Mouse (Mus musculus) embryonic stem cell, embryonic (primary cell): Measurements from ENCODE around the gene Adipoq.

Experiments
- CTCF ChIA-PET, 4 experiments: fragments of 300-600 bp in 2 of 4; fragments of 350-600 bp in 2 of 4; sonication (Branson Sonifier 250); formaldehyde crosslinking; loops; one replicate each; lab custom pipeline; 2022; ENCODE audit warnings: inconsistent platforms in 2 of 4; lab: Charles Lee
- POLR2A ChIA-PET, 4 experiments: fragments of 300-600 bp in 2 of 4; fragments of 350-600 bp in 2 of 4; sonication (Branson Sonifier 250); formaldehyde crosslinking; loops; one replicate each; lab custom pipeline; 2022; ENCODE audit warnings: antibody characterized with exemption in 4 of 4, inconsistent platforms in 1 of 4; lab: Charles Lee

Adipoq gene

DNA sequence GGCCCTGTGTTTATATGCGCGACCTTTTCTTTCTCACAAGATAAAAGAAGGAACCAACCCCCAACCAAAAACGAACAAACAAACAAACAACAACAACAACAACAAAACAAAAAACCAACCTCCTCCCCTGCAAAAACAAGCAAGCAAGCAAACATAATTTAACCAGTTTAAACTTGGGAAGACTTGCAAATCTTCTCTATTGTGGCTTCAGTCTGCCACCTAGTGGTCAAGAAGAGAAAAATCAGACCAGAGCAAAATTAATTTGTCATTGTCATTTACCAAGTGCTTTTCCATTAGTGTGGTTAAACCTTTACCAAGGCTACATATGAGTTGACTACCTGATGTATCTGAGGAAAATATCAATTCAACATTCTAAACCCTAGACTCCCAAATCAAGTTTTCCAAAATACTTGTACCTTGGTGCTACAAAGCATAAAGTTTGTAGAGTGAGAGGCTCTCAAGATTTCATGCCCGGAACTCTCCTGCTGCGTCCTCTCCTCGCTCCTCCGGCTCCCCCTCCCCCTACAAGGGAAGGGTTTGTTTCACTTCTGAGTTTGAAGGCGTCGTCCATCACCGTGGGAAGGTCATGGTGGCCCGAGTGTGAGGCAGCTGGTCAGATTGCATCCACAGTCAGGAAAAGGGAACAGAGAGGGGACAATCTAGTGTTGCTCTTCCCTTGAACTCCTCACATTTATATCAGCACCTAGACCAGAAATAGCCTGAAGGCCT is 10.8 kb upstream of the Adipoq start:
- CTCF ChIA-PET: interaction anchor here (0.6 to 1.9 kb wide), 9 partner anchors 36 to 459 kb away, joined by 3 to 25 read pairs (median 4); no protein-coding TSS in a partner anchor

GRCm38 (mm10) chr16:23136406-23136970 is 9.8 kb upstream of the Adipoq start:
- ChIA-PET CTCF (no interaction called here), POLR2A (no interaction called here)

More for the DNA sequence above, 10.8 kb upstream of the Adipoq start:
- POLR2A ChIA-PET: interaction anchor here in 3 of 4 experiments (0.7 to 11.1 kb wide), 13 partner anchors 10 to 350 kb away, joined by 3 to 190 read pairs (median 3); partner anchors contain the start of genes Dnajb11 (in 1 of the 3) and Eif4a2 (in 1 of the 3)

GRCm38 (mm10) chr16:23140911-23141310 is 5.4 kb upstream of the Adipoq start:
- ChIA-PET POLR2A (interaction anchor here in 2 of 4 experiments (0.6 to 1.2 kb wide), 3 partner anchors 13 to 369 kb away, joined by 3 to 5 read pairs (median 4); partner anchors contain the start of gene Rfc4 (in 2 of the 2)), CTCF (interaction anchor here in 2 of 4 experiments (0.6 to 0.7 kb wide), 3 partner anchors 52 to 248 kb away, joined by 3 read pairs; no protein-coding TSS in a partner anchor)

GRCm38 (mm10) chr16:23144326-23144725 is 2.0 kb upstream of the Adipoq start:
- CTCF ChIA-PET: no interaction called here

DNA sequence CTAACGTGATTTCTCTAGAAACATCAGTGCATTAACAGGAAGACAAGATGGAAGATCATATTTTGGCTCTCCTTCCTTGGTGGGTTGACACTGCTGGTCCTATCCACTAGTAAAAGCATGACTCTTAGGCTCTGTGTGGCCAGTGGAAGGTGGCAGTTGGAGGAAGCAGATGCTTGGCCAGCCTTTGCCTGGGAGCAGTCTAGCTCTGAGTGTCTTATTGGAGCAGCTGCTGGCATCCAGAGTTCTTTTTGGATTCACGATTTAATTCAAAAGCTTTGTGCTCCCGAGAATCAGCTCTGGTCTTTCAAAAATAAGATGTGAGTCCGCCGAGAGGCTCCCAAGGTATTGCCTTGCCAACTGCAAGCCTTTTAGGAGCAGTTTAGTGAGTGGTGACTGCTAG is 1.1 kb upstream of the Adipoq start:
- ChIA-PET POLR2A (interaction anchor here in 2 of 4 experiments (0.6 to 1.5 kb wide), 2 partner anchors 17 kb away, joined by 3 to 5 read pairs; no protein-coding TSS in a partner anchor), CTCF (no interaction called here)

More at GRCm38 (mm10) chr16:23144326-23144725, 2.0 kb upstream of the Adipoq start:
- POLR2A ChIA-PET: interaction anchor here in 2 of 4 experiments (0.6 to 1.0 kb wide), 2 partner anchors 16 to 36 kb away, joined by 3 to 6 read pairs; no protein-coding TSS in a partner anchor

DNA sequence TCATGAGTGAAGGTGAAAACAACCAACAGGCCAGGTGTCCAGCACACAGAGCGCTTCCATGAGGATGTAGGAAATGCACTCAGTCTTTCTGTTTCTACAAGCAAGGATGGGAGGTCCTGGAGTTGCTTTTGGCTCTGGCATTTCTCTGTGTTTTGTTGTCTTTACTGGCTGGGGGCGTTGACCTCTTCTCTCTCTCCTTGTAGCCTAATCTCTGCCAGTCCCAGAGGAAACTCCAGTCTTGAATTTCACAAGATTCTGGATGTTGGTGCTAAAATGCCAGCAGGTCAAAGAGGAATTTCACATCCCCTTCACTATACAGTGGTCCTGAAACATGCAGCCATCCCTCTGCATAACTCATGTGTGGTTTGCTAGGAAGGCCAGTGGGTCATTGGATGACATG is 2.6 kb downstream of the Adipoq start:
- ChIA-PET POLR2A (interaction anchor here in 2 of 4 experiments (0.8 kb wide), 2 partner anchors 193 to 580 kb away, joined by 3 read pairs; no protein-coding TSS in a partner anchor), CTCF (no interaction called here)

GRCm38 (mm10) chr16:23149396-23149795 is 3.1 kb downstream of the Adipoq start:
- CTCF ChIA-PET: interaction anchor here in 1 of 4 experiments (0.9 kb wide), 1 partner anchor 15 kb away, joined by 3 read pairs; no protein-coding TSS in a partner anchor

DNA sequence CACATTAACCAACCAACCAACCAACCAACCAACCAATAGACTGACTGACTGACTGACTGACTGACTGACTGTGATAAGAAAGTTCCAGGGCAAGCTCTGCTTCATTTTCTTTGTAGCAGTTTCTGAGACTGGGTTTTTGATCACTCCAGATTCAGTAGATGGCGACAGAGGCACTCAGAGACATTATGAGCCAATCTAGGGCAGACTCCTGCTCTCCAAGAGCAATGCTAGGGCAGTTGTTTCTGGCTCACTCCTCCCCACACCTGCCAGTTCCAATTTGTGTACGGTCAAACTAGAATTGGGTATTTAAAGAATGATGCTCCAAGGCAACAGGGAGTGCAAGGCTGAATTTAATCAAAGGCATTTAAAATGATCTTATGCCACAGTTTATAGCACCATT is 5.1 kb downstream of the Adipoq start:
- POLR2A ChIA-PET: interaction anchor here in 2 of 4 experiments (0.5 to 1.2 kb wide), 3 partner anchors 11 to 236 kb away, joined by 4 to 5 read pairs (median 4); no protein-coding TSS in a partner anchor
- CTCF ChIA-PET: no interaction called here

More at GRCm38 (mm10) chr16:23149396-23149795, 3.1 kb downstream of the Adipoq start:
- POLR2A ChIA-PET: interaction anchor here in 1 of 4 experiments (0.8 kb wide), 1 partner anchor 194 kb away, joined by 3 read pairs; no protein-coding TSS in a partner anchor

- ChIA-PET POLR2A (interaction anchor here in 1 of 4 experiments (0.9 kb wide), 1 partner anchor 13 kb away, joined by 3 read pairs; no protein-coding TSS in a partner anchor), CTCF (no interaction called here)
Observed at GRCm38 (mm10) chr16:23154261-23154660, 7.9 kb downstream of the Adipoq start.

- POLR2A ChIA-PET: no interaction called here
- CTCF ChIA-PET: no interaction called here
Observed at GRCm38 (mm10) chr16:23157013-23157412, 10.7 kb downstream of the Adipoq start.

DNA sequence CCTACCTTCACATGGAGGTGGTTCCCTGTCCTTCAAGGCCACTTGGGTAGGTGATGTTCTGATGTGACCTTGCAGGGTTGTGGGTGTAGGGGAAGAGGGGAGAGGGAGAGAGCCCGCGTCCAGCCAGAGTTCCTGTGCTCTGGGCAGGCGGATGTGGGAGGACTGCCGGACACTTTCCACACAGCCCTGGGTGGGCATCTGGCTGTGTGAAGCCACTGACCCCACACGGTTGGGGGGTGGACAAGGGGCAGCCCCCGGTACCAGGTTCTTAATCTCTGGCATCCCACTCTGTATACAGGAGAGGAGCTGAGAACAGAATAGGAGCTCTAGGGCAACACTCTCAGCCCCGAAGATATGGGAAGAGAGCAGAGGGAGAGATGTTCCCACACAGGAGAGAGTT is 12.0 kb downstream of the Adipoq start:
- POLR2A ChIA-PET: interaction anchor here in 1 of 4 experiments (1.1 to 1.3 kb wide), 2 partner anchors 58 to 107 kb away, joined by 3 to 4 read pairs; no protein-coding TSS in a partner anchor
- CTCF ChIA-PET: interaction anchor here in 1 of 4 experiments (0.6 kb wide), 1 partner anchor 57 kb away, joined by 8 read pairs; no protein-coding TSS in a partner anchor

DNA sequence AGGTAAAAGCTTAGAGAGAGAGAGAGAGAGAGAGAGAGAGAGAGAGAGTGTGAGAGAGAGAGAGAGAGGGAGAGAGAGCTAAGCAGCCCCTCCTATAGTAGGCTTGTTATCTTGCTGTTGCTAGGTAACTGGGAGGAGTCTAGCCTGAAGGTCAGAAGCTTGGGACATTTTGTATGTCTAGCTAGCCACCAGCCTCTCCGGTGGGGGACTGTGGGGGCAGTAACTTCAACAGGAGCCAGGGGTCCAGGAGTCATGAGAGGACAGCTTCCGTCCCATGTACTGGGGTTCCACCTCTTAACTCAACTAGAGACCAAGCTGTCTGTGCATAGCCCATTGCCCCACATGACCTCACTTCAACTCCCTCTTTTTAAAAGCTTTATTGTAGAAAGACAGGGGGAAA is 12.6 kb downstream of the Adipoq start:
- POLR2A ChIA-PET: interaction anchor here in 3 of 4 experiments (0.7 to 1.3 kb wide), 5 partner anchors 52 to 951 kb away, joined by 3 to 5 read pairs (median 4); partner anchors contain the start of gene Eif4a2 (in 1 of the 3)
- CTCF ChIA-PET: interaction anchor here in 3 of 4 experiments (0.6 to 1.2 kb wide), 4 partner anchors 21 to 144 kb away, joined by 3 to 8 read pairs (median 6); no protein-coding TSS in a partner anchor

DNA sequence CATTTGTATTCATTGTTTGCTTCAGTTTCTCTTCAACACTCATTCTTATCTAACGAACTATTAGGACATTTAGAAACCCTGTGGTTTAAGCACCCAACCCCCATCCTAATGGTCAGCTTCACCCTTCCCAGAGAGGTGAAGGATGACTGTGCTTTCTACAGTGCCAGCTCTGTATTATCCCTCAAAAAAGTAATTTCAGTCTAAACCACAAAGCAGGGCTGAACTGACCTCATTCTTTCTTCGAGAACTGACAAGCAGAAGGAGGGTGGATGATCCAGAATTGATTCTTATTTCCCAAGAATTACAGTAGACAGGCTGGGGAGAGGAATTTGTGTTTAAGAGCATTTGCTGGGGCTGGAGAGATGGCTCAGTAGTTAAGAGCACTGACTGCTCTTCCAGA is 13.4 kb downstream of the Adipoq start:
- ChIA-PET POLR2A (interaction anchor here in 2 of 4 experiments (0.7 to 1.2 kb wide), 2 partner anchors 25 to 53 kb away, joined by 4 read pairs; partner anchors contain the start of gene Eif4a2 (in 1 of the 2)), CTCF (interaction anchor here in 1 of 4 experiments (1.2 kb wide), 1 partner anchor 72 kb away, joined by 3 read pairs; no protein-coding TSS in a partner anchor)

GRCm38 (mm10) chr16:23162116-23162515 is 15.8 kb downstream of the Adipoq start:
- ChIA-PET POLR2A (interaction anchor here in 2 of 4 experiments (0.6 to 1.4 kb wide), 2 partner anchors 11 to 63 kb away, joined by 3 to 4 read pairs; no protein-coding TSS in a partner anchor), CTCF (interaction anchor here in 3 of 4 experiments (0.6 to 0.7 kb wide), 4 partner anchors 33 to 513 kb away, joined by 3 to 9 read pairs (median 4); no protein-coding TSS in a partner anchor)

GRCm38 (mm10) chr16:23164443-23164842 is 18.1 kb downstream of the Adipoq start:
- ChIA-PET CTCF (interaction anchor here in 2 of 4 experiments (0.7 to 1.6 kb wide), 6 partner anchors 15 to 734 kb away, joined by 3 to 5 read pairs (median 4); partner anchors contain the start of gene Rfc4 (in 1 of the 2)), POLR2A (interaction anchor here in 3 of 4 experiments (0.6 to 3.1 kb wide), 12 partner anchors 8 to 219 kb away, joined by 3 to 14 read pairs (median 4); partner anchors contain the start of genes Eif4a2 (in 1 of the 3) and St6gal1 (in 1 of the 3))

DNA sequence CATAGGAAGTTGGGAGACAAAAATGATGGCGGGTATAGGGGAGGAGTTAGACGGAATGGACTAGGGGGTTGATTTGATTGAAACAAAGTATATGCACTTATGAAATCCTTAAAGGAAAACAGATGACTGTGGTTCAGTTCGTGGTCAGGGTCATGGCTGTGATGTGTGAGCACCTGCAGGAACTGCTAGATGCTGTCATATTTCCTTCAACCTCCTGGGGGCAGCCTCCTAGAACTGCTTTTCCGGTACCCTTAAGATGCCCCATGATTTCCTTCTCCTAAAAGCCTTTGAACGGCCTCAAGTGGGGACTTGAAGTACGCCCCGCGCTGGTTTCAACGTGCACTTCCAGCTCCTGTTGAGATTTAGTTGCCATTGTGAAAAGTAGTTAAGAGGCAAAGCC is 19.1 kb downstream of the Adipoq start:
- ChIA-PET CTCF (interaction anchor here in 3 of 4 experiments (0.5 to 1.6 kb wide), 6 partner anchors 14 to 733 kb away, joined by 3 to 4 read pairs (median 3); no protein-coding TSS in a partner anchor), POLR2A (interaction anchor here in 3 of 4 experiments (0.8 to 3.1 kb wide), 11 partner anchors 9 to 218 kb away, joined by 3 to 14 read pairs (median 4); partner anchors contain the start of genes Eif4a2 (in 1 of the 3) and St6gal1 (in 1 of the 3))

GRCm38 (mm10) chr16:23166646-23167045 is 20.3 kb downstream of the Adipoq start:
- ChIA-PET CTCF (interaction anchor here in 3 of 4 experiments (0.6 to 1.5 kb wide), 4 partner anchors 12 to 236 kb away, joined by 3 to 13 read pairs (median 4); no protein-coding TSS in a partner anchor), POLR2A (interaction anchor here in 1 of 4 experiments (0.5 to 1.4 kb wide), 3 partner anchors 12 to 91 kb away, joined by 3 read pairs; no protein-coding TSS in a partner anchor)
